Mouse (Mus musculus): ENCODE measurements around the gene Trak1. TPM values are rescaled to one million over a fixed set of nuclear protein-coding genes. Genes with fewer than 3 reads are reported as not detected.

Gene Trak1
- polyA plus RNA-seq, 1 experiment from 2014 or later: 16.2 TPM

GRCm38 (mm10) chr9:121286325-121286901, 10.9 kb upstream of the Trak1 start:
- H3K9ac ChIP-seq (replicated peaks; ENCODE audit: low read length): peak overlapping the region; percentile 57; the same call in 1 of the 2 replicates
- H3K9me3 ChIP-seq (ENCODE audit: low read length): peaks cover 19% of the 10 kb centered on the region
- 0 out of 2 replicates have a peak, but pooled peaks cover 3% of the 10 kb centered on the region for H3K36me3 ChIP-seq (ENCODE audit: insufficient read depth, low read length)
- peak overlapping the region; percentile 58 for H3K4me2 ChIP-seq (replicated peaks; ENCODE audit: low read depth, low read length)
- peak overlapping the region; percentile 2 for H3K27ac ChIP-seq (ENCODE audit: low read length)
- no peak; the same call in 1 of the 2 replicates for ATAC-seq (ENCODE audit: low FRiP score, low TSS enrichment)
- peaks cover 3% of the 10 kb centered on the region; the same call in 1 of the 2 replicates for H3K4me1 ChIP-seq (ENCODE audit: insufficient read depth, low read length)
- H3K4me3 ChIP-seq (ENCODE audit: low read length): peak overlapping the region; percentile 50
- no peaks in the 10 kb centered on the region for H3K27me3 ChIP-seq (ENCODE audit: insufficient read depth, low read length)
- WGBS: 77% methylated on average over 3 of the region's 3 CpGs

- H3K36me3 ChIP-seq (ENCODE audit: insufficient read depth, low read length): no peaks in the 10 kb centered on the region
- no peaks in the 10 kb centered on the region for H3K27me3 ChIP-seq (ENCODE audit: insufficient read depth, low read length)
- 0 out of 2 replicates have a peak, but pooled peaks cover 2% of the 10 kb centered on the region for H3K9me3 ChIP-seq (ENCODE audit: low read length)
- H3K4me1 ChIP-seq (ENCODE audit: insufficient read depth, low read length): peaks cover 1% of the 10 kb centered on the region; the same call in 1 of the 2 replicates
- 76% methylated on average over 2 of the region's 2 CpGs for WGBS
- ATAC-seq (ENCODE audit: low FRiP score, low TSS enrichment): no peak
- H3K4me3 ChIP-seq (ENCODE audit: low read length): no peak overlapping the region
- H3K9ac ChIP-seq (replicated peaks; ENCODE audit: low read length): no peak overlapping the region
- no peak overlapping the region for H3K27ac ChIP-seq (ENCODE audit: low read length)
- no peak overlapping the region for H3K4me2 ChIP-seq (replicated peaks; ENCODE audit: low read depth, low read length)
These were observed 6.0 kb upstream of the Trak1 start for GRCm38 (mm10) chr9:121291275-121291674.

GRCm38 (mm10) chr9:121293187-121293586, 4.1 kb upstream of the Trak1 start:
- H3K36me3 ChIP-seq (ENCODE audit: insufficient read depth, low read length): no peaks in the 10 kb centered on the region
- H3K9me3 ChIP-seq (ENCODE audit: low read length): 0 out of 2 replicates have a peak, but pooled peaks cover 2% of the 10 kb centered on the region
- no peak overlapping the region for H3K27ac ChIP-seq (ENCODE audit: low read length)
- H3K9ac ChIP-seq (replicated peaks; ENCODE audit: low read length): no peak overlapping the region
- no peak for ATAC-seq (ENCODE audit: low FRiP score, low TSS enrichment)
- no peak overlapping the region for H3K4me3 ChIP-seq (ENCODE audit: low read length)
- WGBS: 77% methylated on average over 7 of the region's 7 CpGs
- H3K4me1 ChIP-seq (ENCODE audit: insufficient read depth, low read length): peaks cover 2% of the 10 kb centered on the region
- H3K27me3 ChIP-seq (ENCODE audit: insufficient read depth, low read length): 0 out of 2 replicates have a peak, but pooled peaks cover 4% of the 10 kb centered on the region
- no peak overlapping the region for H3K4me2 ChIP-seq (replicated peaks; ENCODE audit: low read depth, low read length)

GRCm38 (mm10) chr9:121295221-121295620, 2.1 kb upstream of the Trak1 start:
- 64% methylated on average over 7 of the region's 7 CpGs for WGBS
- 0 out of 2 replicates have a peak, but pooled peaks cover 2% of the 10 kb centered on the region for H3K9me3 ChIP-seq (ENCODE audit: low read length)

GRCm38 (mm10) chr9:121298065-121298398, 730 bp downstream of the Trak1 start:
- Histone ChIP-seq H3K9me3 (ENCODE audit: low read length) (no peaks in the 10 kb centered on the region), H3K4me3 (ENCODE audit: low read length) (peak overlapping the region; percentile 91), H3K9ac (replicated peaks; ENCODE audit: low read length) (peak overlapping the region; percentile 92), H3K4me2 (replicated peaks; ENCODE audit: low read depth, low read length) (peak overlapping the region; percentile 99), H3K27ac (ENCODE audit: low read length) (peak overlapping the region; percentile 46; the same call in 1 of the 2 replicates), H3K36me3 (ENCODE audit: insufficient read depth, low read length) (no peaks in the 10 kb centered on the region), H3K4me1 (ENCODE audit: insufficient read depth, low read length) (peaks cover 30% of the 10 kb centered on the region), H3K27me3 (ENCODE audit: insufficient read depth, low read length) (0 out of 2 replicates have a peak, but pooled peaks cover 4% of the 10 kb centered on the region)
- no peak for ATAC-seq (ENCODE audit: low FRiP score, low TSS enrichment)
- WGBS: 3% methylated on average over 7 of the region's 7 CpGs

More at GRCm38 (mm10) chr9:121295221-121295620, 2.1 kb upstream of the Trak1 start:
- Histone ChIP-seq H3K36me3 (ENCODE audit: insufficient read depth, low read length) (no peaks in the 10 kb centered on the region), H3K4me2 (replicated peaks; ENCODE audit: low read depth, low read length) (no peak overlapping the region), H3K27ac (ENCODE audit: low read length) (no peak overlapping the region), H3K4me1 (ENCODE audit: insufficient read depth, low read length) (peaks cover 23% of the 10 kb centered on the region), H3K4me3 (ENCODE audit: low read length) (no peak overlapping the region), H3K27me3 (ENCODE audit: insufficient read depth, low read length) (0 out of 2 replicates have a peak, but pooled peaks cover 4% of the 10 kb centered on the region), H3K9ac (replicated peaks; ENCODE audit: low read length) (no peak overlapping the region)
- ATAC-seq (ENCODE audit: low FRiP score, low TSS enrichment): no peak

- 30% methylated on average over 15 of the region's 15 CpGs for WGBS
- peak overlapping the region; percentile 46; the same call in 1 of the 2 replicates for H3K27ac ChIP-seq (ENCODE audit: low read length)
- H3K9me3 ChIP-seq (ENCODE audit: low read length): no peaks in the 10 kb centered on the region
- peaks cover 35% of the 10 kb centered on the region for H3K4me1 ChIP-seq (ENCODE audit: insufficient read depth, low read length)
- peak overlapping the region; percentile 99 for H3K4me2 ChIP-seq (replicated peaks; ENCODE audit: low read depth, low read length)
- 0 out of 2 replicates have a peak, but pooled peaks cover 4% of the 10 kb centered on the region for H3K27me3 ChIP-seq (ENCODE audit: insufficient read depth, low read length)
- H3K9ac ChIP-seq (replicated peaks; ENCODE audit: low read length): peak overlapping the region; percentile 92
- H3K36me3 ChIP-seq (ENCODE audit: insufficient read depth, low read length): no peaks in the 10 kb centered on the region
- ATAC-seq (ENCODE audit: low FRiP score, low TSS enrichment): 0 out of 2 replicates have a peak, but pooled peaks have one; percentile 7
- peak overlapping the region; percentile 91 for H3K4me3 ChIP-seq (ENCODE audit: low read length)
These were observed 1.2 kb downstream of the Trak1 start for GRCm38 (mm10) chr9:121298411-121299091.

GRCm38 (mm10) chr9:121299223-121299755, 2.0 kb downstream of the Trak1 start:
- Histone ChIP-seq H3K27ac (ENCODE audit: low read length) (no peak overlapping the region), H3K4me1 (ENCODE audit: insufficient read depth, low read length) (peaks cover 42% of the 10 kb centered on the region), H3K36me3 (ENCODE audit: insufficient read depth, low read length) (no peaks in the 10 kb centered on the region), H3K4me3 (ENCODE audit: low read length) (peak overlapping the region; percentile 91), H3K4me2 (replicated peaks; ENCODE audit: low read depth, low read length) (peak overlapping the region; percentile 99), H3K27me3 (ENCODE audit: insufficient read depth, low read length) (0 out of 2 replicates have a peak, but pooled peaks cover 4% of the 10 kb centered on the region), H3K9me3 (ENCODE audit: low read length) (no peaks in the 10 kb centered on the region), H3K9ac (replicated peaks; ENCODE audit: low read length) (peak overlapping the region; percentile 92; the same call in 1 of the 2 replicates)
- ATAC-seq (ENCODE audit: low FRiP score, low TSS enrichment): no peak
- WGBS: 57% methylated on average over 9 of the region's 9 CpGs

GRCm38 (mm10) chr9:121299976-121300570, 2.8 kb downstream of the Trak1 start:
- Histone ChIP-seq H3K36me3 (ENCODE audit: insufficient read depth, low read length) (no peaks in the 10 kb centered on the region), H3K4me2 (replicated peaks; ENCODE audit: low read depth, low read length) (no peak overlapping the region), H3K4me1 (ENCODE audit: insufficient read depth, low read length) (peaks cover 42% of the 10 kb centered on the region), H3K27me3 (ENCODE audit: insufficient read depth, low read length) (0 out of 2 replicates have a peak, but pooled peaks cover 4% of the 10 kb centered on the region), H3K9ac (replicated peaks; ENCODE audit: low read length) (no peak overlapping the region), H3K9me3 (ENCODE audit: low read length) (no peaks in the 10 kb centered on the region), H3K27ac (ENCODE audit: low read length) (no peak overlapping the region), H3K4me3 (ENCODE audit: low read length) (no peak overlapping the region)
- no peak for ATAC-seq (ENCODE audit: low FRiP score, low TSS enrichment)
- WGBS: 66% methylated on average over 19 of the region's 19 CpGs

GRCm38 (mm10) chr9:121301041-121301920, 4.0 kb downstream of the Trak1 start:
- Histone ChIP-seq H3K27ac (ENCODE audit: low read length) (peak overlapping the region; percentile 33; the same call in 1 of the 2 replicates), H3K36me3 (ENCODE audit: insufficient read depth, low read length) (no peaks in the 10 kb centered on the region), H3K4me3 (ENCODE audit: low read length) (no peak overlapping the region), H3K4me2 (replicated peaks; ENCODE audit: low read depth, low read length) (no peak overlapping the region), H3K4me1 (ENCODE audit: insufficient read depth, low read length) (peaks cover 42% of the 10 kb centered on the region), H3K27me3 (ENCODE audit: insufficient read depth, low read length) (0 out of 2 replicates have a peak, but pooled peaks cover 4% of the 10 kb centered on the region), H3K9me3 (ENCODE audit: low read length) (no peaks in the 10 kb centered on the region), H3K9ac (replicated peaks; ENCODE audit: low read length) (no peak overlapping the region)
- no peak for ATAC-seq (ENCODE audit: low FRiP score, low TSS enrichment)
- 76% methylated on average over 22 of the region's 22 CpGs for WGBS

Measured in kidney, embryonic 16.5 days (tissue).